Mouse (Mus musculus): Measurements from ENCODE around the gene Gemin8. TPM values are rescaled to one million over a fixed set of nuclear protein-coding genes. Genes with fewer than 3 reads are reported as not detected.

The Gemin8 gene
- 3.4 and 4.0 TPM in 2 replicates for polyA plus RNA-seq (2012; ENCODE audit: insufficient read depth, insufficient read length, missing spikeins)

DNA sequence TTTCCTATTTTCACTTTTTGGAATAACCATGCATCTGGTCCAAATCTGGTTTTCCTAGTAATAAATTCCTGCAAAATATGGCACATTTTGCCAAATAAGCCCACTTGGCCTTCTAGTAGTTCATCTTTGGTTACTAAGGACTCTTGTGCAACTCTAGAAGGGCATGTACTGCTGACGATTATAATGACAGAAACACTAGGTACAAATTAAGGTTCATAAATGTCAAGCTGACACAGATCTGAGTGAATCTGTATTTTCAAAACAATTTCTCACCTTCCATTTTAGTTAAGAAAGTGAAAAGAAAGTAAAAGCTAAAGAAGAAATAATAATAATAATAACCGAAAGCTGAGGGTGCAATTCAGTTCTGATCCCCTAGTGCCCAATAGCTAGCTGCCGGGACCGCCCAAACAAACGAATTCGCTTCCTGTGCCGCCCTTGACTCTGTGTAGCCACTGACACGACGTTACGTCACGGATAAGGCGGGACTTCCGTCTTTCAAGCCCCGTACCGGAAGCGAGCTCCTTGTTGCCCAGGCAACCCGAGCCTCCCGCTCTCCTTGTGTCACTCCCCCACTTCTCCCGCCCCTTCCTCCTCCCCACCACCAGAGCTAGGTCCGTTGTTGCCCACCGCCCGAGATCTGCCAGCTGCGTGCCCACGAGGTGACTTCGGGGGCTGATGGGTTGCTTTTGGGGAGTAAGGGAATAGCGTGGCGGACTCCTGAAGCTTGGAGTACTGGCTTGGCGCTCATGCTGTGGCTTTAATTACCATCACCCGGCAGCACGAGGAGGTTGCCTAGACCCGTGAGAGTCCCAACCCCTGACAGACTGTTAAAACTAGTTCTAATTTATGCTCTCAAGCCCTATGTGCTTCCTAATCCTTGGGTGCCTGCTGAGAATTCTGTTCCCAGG is at the start of gene Gemin8:
Gene Gemin8, plus strand, starts transcription at position 563 of the 908 bp plus-strand sequence.
- Histone ChIP-seq H3K27ac (ENCODE audit: insufficient read depth, low read depth, low read length) (no peak within 1 kb of the TSS; the same call in 1 of the 2 replicates), H3K4me1 (ENCODE audit: control insufficient read depth, insufficient read depth, low read length) (no peaks in the 10 kb centered on the region), H3K4me3 (ENCODE audit: insufficient read depth, low read length) (peak within 1 kb of the TSS; percentile 95)
- TF ChIP-seq CTCF (IDR thresholded peaks at IDR 0.05; ENCODE audit: low read depth, low read length) (no peak), POLR2A (IDR thresholded peaks at IDR 0.05; ENCODE audit: borderline replicate concordance, low read depth, low read length) (no peak)

DNA sequence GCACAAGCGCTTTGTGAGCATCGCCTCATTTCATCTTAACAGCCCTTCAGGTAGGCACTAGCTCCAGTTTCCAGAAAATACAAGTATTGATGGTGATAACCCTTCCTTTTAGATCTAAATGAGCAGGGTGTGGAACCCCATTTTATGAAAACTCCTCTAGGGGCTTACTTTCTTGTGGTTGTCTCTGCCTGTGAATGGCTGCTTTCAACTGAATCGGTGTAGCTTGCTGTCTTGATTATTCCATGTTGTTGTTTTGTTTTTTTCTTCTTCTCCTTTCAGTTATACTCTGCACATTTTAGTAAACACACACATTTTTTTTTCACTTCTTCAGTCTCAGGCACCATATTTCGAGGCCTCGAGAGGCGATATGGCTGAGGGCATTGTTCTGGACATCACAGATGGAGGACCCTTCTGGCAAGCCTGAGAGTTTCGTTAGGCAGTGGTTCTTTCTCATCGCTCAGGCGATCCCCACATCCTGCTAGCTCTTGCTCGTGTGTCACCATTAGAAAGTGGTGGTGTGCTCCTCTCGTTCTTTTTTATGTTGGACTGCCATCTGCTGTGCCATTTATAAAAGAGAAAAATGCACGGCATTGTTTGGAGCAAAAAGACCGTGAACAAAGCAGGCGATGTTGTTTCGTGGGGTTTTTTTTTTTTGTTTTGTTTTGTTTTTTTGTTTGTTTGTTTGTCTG is 23.0 kb upstream of the Gemin8 start:
- H3K27ac ChIP-seq (ENCODE audit: insufficient read depth, low read depth, low read length): no peak overlapping the region
- no peaks in the 10 kb centered on the region for H3K4me1 ChIP-seq (ENCODE audit: control insufficient read depth, insufficient read depth, low read length)
- H3K4me3 ChIP-seq (ENCODE audit: insufficient read depth, low read length): no peak overlapping the region
- TF ChIP-seq POLR2A (IDR thresholded peaks at IDR 0.05; ENCODE audit: borderline replicate concordance, low read depth, low read length): no peak

DNA sequence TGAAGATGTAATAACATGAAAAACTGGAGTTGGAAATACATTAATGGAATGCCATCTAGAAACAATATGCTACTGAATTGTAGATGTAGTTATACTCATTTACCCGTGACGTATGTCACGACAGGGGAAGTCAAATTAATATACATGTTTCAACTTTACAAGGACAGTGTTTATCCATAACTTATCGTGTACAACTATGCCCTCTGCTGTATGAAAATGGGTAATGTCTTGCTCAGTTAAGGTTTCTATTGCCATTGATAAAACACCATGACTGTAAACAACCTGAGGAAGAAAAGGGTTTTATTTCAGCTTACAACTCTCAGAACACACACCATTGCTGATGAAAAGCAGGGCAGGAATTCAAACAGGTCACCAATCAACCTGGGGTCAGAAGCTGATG is 7.5 kb upstream of the Gemin8 start:
- no peaks in the 10 kb centered on the region for H3K4me1 ChIP-seq (ENCODE audit: control insufficient read depth, insufficient read depth, low read length)
- no peak overlapping the region for H3K27ac ChIP-seq (ENCODE audit: insufficient read depth, low read depth, low read length)
- H3K4me3 ChIP-seq (ENCODE audit: insufficient read depth, low read length): no peak overlapping the region
- TF ChIP-seq CTCF (IDR thresholded peaks at IDR 0.05; ENCODE audit: low read depth, low read length) (no peak), POLR2A (IDR thresholded peaks at IDR 0.05; ENCODE audit: borderline replicate concordance, low read depth, low read length) (no peak)

GRCm38 (mm10) chrX:166167307-166167706 is 2.9 kb upstream of the Gemin8 start:
- Histone ChIP-seq H3K4me3 (ENCODE audit: insufficient read depth, low read length) (no peak overlapping the region), H3K4me1 (ENCODE audit: control insufficient read depth, insufficient read depth, low read length) (no peaks in the 10 kb centered on the region), H3K27ac (ENCODE audit: insufficient read depth, low read depth, low read length) (no peak overlapping the region)
- TF ChIP-seq POLR2A (IDR thresholded peaks at IDR 0.05; ENCODE audit: borderline replicate concordance, low read depth, low read length) (no peak), CTCF (IDR thresholded peaks at IDR 0.05; ENCODE audit: low read depth, low read length) (no peak)

DNA sequence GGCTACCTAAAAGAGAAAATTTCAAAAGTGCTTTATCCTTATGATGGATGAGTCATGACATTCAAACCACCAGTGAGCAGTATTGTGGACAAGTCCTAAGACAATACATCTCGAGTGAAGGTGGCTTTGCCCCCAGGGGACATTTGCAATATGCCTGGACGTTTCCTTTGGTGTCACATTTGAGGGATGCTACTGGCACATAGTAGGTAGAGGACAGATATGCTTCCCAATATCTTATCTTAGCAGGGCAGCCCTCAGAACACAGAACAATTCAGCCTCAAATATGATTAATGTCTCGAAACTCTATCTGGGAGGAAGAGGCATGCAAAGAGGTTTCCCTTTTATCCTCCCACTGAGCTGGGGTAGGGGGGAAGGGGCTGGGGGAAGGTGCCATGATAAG is 2.3 kb upstream of the Gemin8 start:
- no peak for TF ChIP-seq CTCF (IDR thresholded peaks at IDR 0.05; ENCODE audit: low read depth, low read length)
- TF ChIP-seq POLR2A (IDR thresholded peaks at IDR 0.05; ENCODE audit: borderline replicate concordance, low read depth, low read length): no peak
- Histone ChIP-seq H3K4me3 (ENCODE audit: insufficient read depth, low read length) (no peak overlapping the region), H3K27ac (ENCODE audit: insufficient read depth, low read depth, low read length) (no peak overlapping the region), H3K4me1 (ENCODE audit: control insufficient read depth, insufficient read depth, low read length) (no peaks in the 10 kb centered on the region)

- Histone ChIP-seq H3K4me3 (ENCODE audit: insufficient read depth, low read length) (peak overlapping the region; percentile 95), H3K27ac (ENCODE audit: insufficient read depth, low read depth, low read length) (no peak overlapping the region; the same call in 1 of the 2 replicates), H3K4me1 (ENCODE audit: control insufficient read depth, insufficient read depth, low read length) (no peaks in the 10 kb centered on the region)
- TF ChIP-seq POLR2A (IDR thresholded peaks at IDR 0.05; ENCODE audit: borderline replicate concordance, low read depth, low read length) (no peak), CTCF (IDR thresholded peaks at IDR 0.05; ENCODE audit: low read depth, low read length) (no peak)
These were observed 815 bp downstream of the Gemin8 start for GRCm38 (mm10) chrX:166170800-166171738.

GRCm38 (mm10) chrX:166172041-166172440 is 1.8 kb downstream of the Gemin8 start:
- no peak overlapping the region for H3K4me3 ChIP-seq (ENCODE audit: insufficient read depth, low read length)
- TF ChIP-seq POLR2A (IDR thresholded peaks at IDR 0.05; ENCODE audit: borderline replicate concordance, low read depth, low read length): no peak
- TF ChIP-seq CTCF (IDR thresholded peaks at IDR 0.05; ENCODE audit: low read depth, low read length): no peak
- H3K27ac ChIP-seq (ENCODE audit: insufficient read depth, low read depth, low read length): no peak overlapping the region
- H3K4me1 ChIP-seq (ENCODE audit: control insufficient read depth, insufficient read depth, low read length): no peaks in the 10 kb centered on the region

- TF ChIP-seq POLR2A (IDR thresholded peaks at IDR 0.05; ENCODE audit: borderline replicate concordance, low read depth, low read length): no peak
- no peak for TF ChIP-seq CTCF (IDR thresholded peaks at IDR 0.05; ENCODE audit: low read depth, low read length)
- no peak overlapping the region for H3K4me3 ChIP-seq (ENCODE audit: insufficient read depth, low read length)
- no peaks in the 10 kb centered on the region for H3K4me1 ChIP-seq (ENCODE audit: control insufficient read depth, insufficient read depth, low read length)
- H3K27ac ChIP-seq (ENCODE audit: insufficient read depth, low read depth, low read length): no peak overlapping the region
These were observed 2.4 kb downstream of the Gemin8 start for GRCm38 (mm10) chrX:166172661-166173060.

GRCm38 (mm10) chrX:166173796-166174195 is 3.5 kb downstream of the Gemin8 start:
- no peak overlapping the region for H3K4me3 ChIP-seq (ENCODE audit: insufficient read depth, low read length)
- H3K4me1 ChIP-seq (ENCODE audit: control insufficient read depth, insufficient read depth, low read length): no peaks in the 10 kb centered on the region
- no peak overlapping the region for H3K27ac ChIP-seq (ENCODE audit: insufficient read depth, low read depth, low read length)
- TF ChIP-seq CTCF (IDR thresholded peaks at IDR 0.05; ENCODE audit: low read depth, low read length): no peak
- TF ChIP-seq POLR2A (IDR thresholded peaks at IDR 0.05; ENCODE audit: borderline replicate concordance, low read depth, low read length): no peak

Measured in bone marrow macrophage, adult 2 months (primary cell).